Mouse (Mus musculus) limb, embryonic 13.5 days (tissue): ENCODE measurements around the gene Bhlhb9. TPM values are rescaled to one million over a fixed set of nuclear protein-coding genes. Genes with fewer than 3 reads are reported as not detected.

Experiments used
- ATAC-seq: fragments of 200-750 bp; cut with Nextera tagmentation; 2 replicates; pipeline ENCODE4 v1.8.0; 2017; ENCODE audit warnings: low read depth, moderate number of reproducible peaks, moderate TSS enrichment; ENCODE audit not compliant: low FRiP score
- H3K27ac ChIP-seq: fragments of 300-500 bp; sonication (generic); 2 replicates; pipeline ENCODE4 v1.5.1; 2015; ENCODE audit warnings: inconsistent platforms, mild to moderate bottlenecking, moderate library complexity
- H3K27me3 ChIP-seq: fragments of 300-500 bp; sonication (generic); 2 replicates; pipeline ENCODE4 v1.6.1; 2015; ENCODE audit warnings: mild to moderate bottlenecking, inconsistent platforms
- H3K36me3 ChIP-seq: fragments of 300-500 bp; sonication (generic); 2 replicates; pipeline ENCODE4 v1.6.1; 2015; ENCODE audit warnings: inconsistent platforms, mild to moderate bottlenecking, moderate library complexity
- H3K4me1 ChIP-seq: fragments of 300-500 bp; sonication (generic); 2 replicates; pipeline ENCODE4 v1.6.1; 2015; ENCODE audit warnings: inconsistent platforms
- H3K4me2 ChIP-seq: fragments of 300-500 bp; sonication (generic); replicated peaks from 2 replicates; pipeline ENCODE4 v1.6.1; 2015; ENCODE audit warnings: inconsistent platforms, mild to moderate bottlenecking, moderate library complexity
- H3K4me3 ChIP-seq: fragments of 300-500 bp; sonication (generic); 2 replicates; pipeline ENCODE4 v1.5.1; 2015; ENCODE audit warnings: moderate library complexity, mild to moderate bottlenecking, inconsistent platforms
- H3K9ac ChIP-seq: fragments of 300-500 bp; sonication (generic); 2 replicates; pipeline ENCODE4 v1.6.1; 2015; ENCODE audit warnings: mild to moderate bottlenecking, inconsistent platforms
- H3K9me3 ChIP-seq: fragments of 300-500 bp; sonication (generic); 2 replicates; pipeline ENCODE4 v1.6.1; 2016; ENCODE audit warnings: inconsistent platforms
- WGBS: fragments of 180-500 bp; shearing (Covaris S2); methylation state at CpG from one replicate; pipeline ENCODE4 v1.1.7; 2015; 5-methylcytosine and 5-hydroxymethylcytosine counted together
- microRNA counts: library from miRNA; unstranded; fragments of <30 nt; microRNA quantifications from one replicate; lab custom pipeline; 2016
- microRNA-seq: library from miRNA; unstranded; fragments of <30 nt; microRNA quantifications from one replicate; pipeline ENCODE4, GENCODE M21; 2016
- polyA plus RNA-seq: library from polyadenylated mRNA; unstranded; fragments of >200 nt; fragmentation: Nextera tagmentation; extraction: Ambion mirVana; gene quantifications from 2 replicates; pipeline ENCODE4 v1.2.1, GENCODE M21; 2015

Gene Bhlhb9
- polyA plus RNA-seq, 1 experiment from 2014 or later, result 64.2 TPM

- no peak overlapping the region for H3K9ac ChIP-seq
- no peaks in the 10 kb centered on the region for H3K4me1 ChIP-seq
- no peaks in the 10 kb centered on the region for H3K9me3 ChIP-seq
- 0 out of 2 replicates have a peak, but pooled peaks cover 3% of the 10 kb centered on the region for H3K27me3 ChIP-seq
- 56% methylated on average over 3 of the region's 3 CpGs for WGBS
- H3K4me2 ChIP-seq, result no peak overlapping the region
- H3K4me3 ChIP-seq, result no peak overlapping the region
- ATAC-seq, result no peak
- H3K36me3 ChIP-seq, result no peaks in the 10 kb centered on the region
- no peak overlapping the region for H3K27ac ChIP-seq
Measured at GRCm38 (mm10) chrX:135925911-135926310, 128.5 kb downstream of the Bhlhb9 start.

- H3K4me2 ChIP-seq, result no peak overlapping the region
- no peak overlapping the region for H3K9ac ChIP-seq
- H3K27me3 ChIP-seq, result 0 out of 2 replicates have a peak, but pooled peaks cover 3% of the 10 kb centered on the region
- H3K4me3 ChIP-seq, result no peak overlapping the region
- no peak overlapping the region for H3K27ac ChIP-seq
- H3K36me3 ChIP-seq, result no peaks in the 10 kb centered on the region
- H3K4me1 ChIP-seq, result no peaks in the 10 kb centered on the region
- H3K9me3 ChIP-seq, result no peaks in the 10 kb centered on the region
- ATAC-seq, result no peak
Measured at GRCm38 (mm10) chrX:135928588-135928987, 131.2 kb downstream of the Bhlhb9 start.

GRCm38 (mm10) chrX:135936452-135936851, 139.1 kb downstream of the Bhlhb9 start:
- no peak overlapping the region for H3K4me3 ChIP-seq
- ATAC-seq, result no peak
- 66% methylated on average over 1 of the region's 1 CpGs for WGBS

More at GRCm38 (mm10) chrX:135936452-135936851, 139.1 kb downstream of the Bhlhb9 start:
- Histone ChIP-seq H3K27me3 (no peaks in the 10 kb centered on the region), H3K4me1 (no peaks in the 10 kb centered on the region), H3K9me3 (no peaks in the 10 kb centered on the region), H3K36me3 (no peaks in the 10 kb centered on the region; the same call in 1 of the 2 replicates), H3K27ac (no peak overlapping the region), H3K9ac (no peak overlapping the region), H3K4me2 (no peak overlapping the region)

MicroRNAs encoded within 50 kb of the gene (microRNA counts, 519-probe panel; counts per million panel counts)
- microRNA mmu-miR-1970 (lab: Ali Mortazavi, UCI), result not detected

Small RNA genes within 50 kb of the gene (microRNA-seq; reads per million reads assigned to microRNA genes)
- gene Mir1970, result not detected

Other genes with a start within 250 kb of the Bhlhb9 start
- not detected in 2 replicates for gene Nxf7, start 198.8 kb upstream of the Bhlhb9 start, polyA plus RNA-seq
- gene Prame, start 169.9 kb upstream of the Bhlhb9 start, polyA plus RNA-seq, result 0.11 and 0.22 TPM in 2 replicates
- not detected in 2 replicates for gene Tcp11x2, start 103.8 kb upstream of the Bhlhb9 start, polyA plus RNA-seq
- gene Tmsb15a, start 72.3 kb upstream of the Bhlhb9 start, polyA plus RNA-seq, result 1.4 and 1.6 TPM in 2 replicates
- 13.2 and 13.3 TPM in 2 replicates for gene Armcx5, start 54.9 kb upstream of the Bhlhb9 start, polyA plus RNA-seq
- gene Gprasp1, start 54.9 kb upstream of the Bhlhb9 start, polyA plus RNA-seq, result 60.1 and 68.4 TPM in 2 replicates
- gene Gprasp2, start 41.4 kb downstream of the Bhlhb9 start, polyA plus RNA-seq, result 51.2 and 56.9 TPM in 2 replicates
- 101 and 106 TPM in 2 replicates for gene Arxes2, start 196.2 kb downstream of the Bhlhb9 start, polyA plus RNA-seq
- 47.3 and 50.5 TPM in 2 replicates for gene Arxes1, start 235.8 kb downstream of the Bhlhb9 start, polyA plus RNA-seq